ENCODE assay signal across 15 mouse cellular contexts in the genomic region with DNA sequence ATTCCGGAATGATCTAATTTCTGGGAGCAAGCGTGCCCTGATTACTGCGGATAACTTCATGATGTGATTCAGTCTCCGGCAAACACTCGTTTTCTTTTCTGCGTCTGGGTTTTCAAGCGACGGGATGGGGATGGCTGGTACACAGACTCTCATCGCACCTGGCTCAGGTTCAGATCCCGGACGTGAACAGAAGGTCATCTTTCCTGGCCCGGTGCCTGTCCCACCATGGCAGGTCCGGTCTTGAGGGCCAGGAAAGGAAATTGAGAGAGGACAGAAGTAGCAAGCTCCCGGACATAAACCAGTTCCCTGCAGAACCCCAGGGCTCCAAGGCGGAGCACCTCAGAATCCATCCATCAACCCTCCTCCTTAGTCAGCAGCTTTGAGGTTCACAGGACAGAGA. TPM values are rescaled to one million over a fixed set of nuclear protein-coding genes. Genes with fewer than 3 reads are reported as not detected.
DNase-seq lines count a peak whose midpoint lies in the region; ATAC-seq and TF ChIP-seq lines count a peak whose summit lies in the region.
"Had no signal": no experiment of that assay in that cellular context is flagged by ENCODE, and none has a peak within 500 bp of the region (broad histone marks: within the 10 kb centered on the region; RNA-seq: fewer than 3 reads in every experiment).

No protein-coding gene starts in this region.

- H3K27me3 ChIP-seq in neural tube, embryonic 12.5 days (replicated peaks) = no peaks in the 10 kb centered on the region
- no peaks in the 10 kb centered on the region for H3K27me3 ChIP-seq in hindbrain, postnatal 0 days (ENCODE audit: insufficient read depth, low read length)
- H3K27me3 ChIP-seq: liver, embryonic 15.5 days had no signal

- no peak overlapping the region for H3K4me2 ChIP-seq in neural tube, embryonic 12.5 days (replicated peaks)
- H3K4me2 ChIP-seq in hindbrain, postnatal 0 days (ENCODE audit: low read depth, low read length) = no peak overlapping the region
- H3K4me2 ChIP-seq: heart, embryonic 12.5 days; liver, embryonic 15.5 days had no signal

- H3K4me1 ChIP-seq in neural tube, embryonic 12.5 days = peaks cover 27% of the 10 kb centered on the region
- H3K4me1 ChIP-seq in hindbrain, postnatal 0 days (ENCODE audit: insufficient read depth, low read length) = peaks cover 12% of the 10 kb centered on the region; the same call in 1 of the 2 replicates
- H3K4me1 ChIP-seq: heart, embryonic 12.5 days; liver, embryonic 15.5 days had no signal

- H3K9ac ChIP-seq in neural tube, embryonic 12.5 days = no peak overlapping the region
- H3K9ac ChIP-seq in hindbrain, postnatal 0 days (replicated peaks; ENCODE audit: low read length) = no peak overlapping the region
- H3K9ac ChIP-seq: heart, embryonic 12.5 days; liver, embryonic 15.5 days had no signal

- no peaks in the 10 kb centered on the region for H3K9me3 ChIP-seq in neural tube, embryonic 12.5 days
- H3K9me3 ChIP-seq in hindbrain, postnatal 0 days (ENCODE audit: low read length) = no peaks in the 10 kb centered on the region
- H3K9me3 ChIP-seq: heart, embryonic 12.5 days; liver, embryonic 15.5 days had no signal

- peak overlapping the region; percentile 62; the same call in 1 of the 2 replicates for H3K27ac ChIP-seq in neural tube, embryonic 12.5 days
- H3K27ac ChIP-seq in hindbrain, postnatal 0 days = peak overlapping the region; percentile 56
- H3K27ac ChIP-seq: liver, embryonic 15.5 days; macrophage had no signal

- no peak for DNase-seq in neural tube, embryonic 10.5 days (ENCODE audit: extremely low spot score, low spot score)
- DNase-seq in cerebellum, postnatal 36 days = peak; percentile 99 to 100
- DNase-seq in hindbrain, postnatal 0 days (ENCODE audit: low spot score) = no peak
- DNase-seq in retina, postnatal 1 day = no peak
- no peak for DNase-seq in right cerebral cortex, postnatal 36 days (ENCODE audit: low spot score in 2 of 2)
- DNase-seq in heart, adult 9 months (ENCODE audit: low spot score in 2 of 2) = no peak
- DNase-seq: gastrocnemius, postnatal 14 days; thymus, postnatal 14 days had no signal

- no peak for TF ChIP-seq CTCF in hindbrain, postnatal 0 days (IDR thresholded peaks at IDR 0.05; ENCODE audit: low read depth)

- no peak for ATAC-seq in neural tube, embryonic 12.5 days (ENCODE audit: low FRiP score, low read depth)
- ATAC-seq in hindbrain, postnatal 0 days = no peak
- ATAC-seq: CD4-positive, CD25-positive, alpha-beta regulatory T cell, adult 4 months had no signal

- H3K36me3 ChIP-seq in neural tube, embryonic 12.5 days = no peaks in the 10 kb centered on the region
- H3K36me3 ChIP-seq in hindbrain, postnatal 0 days (ENCODE audit: insufficient read depth, low read length) = no peaks in the 10 kb centered on the region
- H3K36me3 ChIP-seq: heart, embryonic 12.5 days; liver, embryonic 15.5 days had no signal

- 88% methylated on average over 15 of the region's 15 CpGs for WGBS in neural tube, embryonic 12.5 days
- WGBS in hindbrain, postnatal 0 days = 58% methylated on average over 15 of the region's 15 CpGs

- H3K4me3 ChIP-seq in neural tube, embryonic 12.5 days = no peak overlapping the region
- H3K4me3 ChIP-seq in hindbrain, postnatal 0 days (ENCODE audit: low read length) = no peak overlapping the region
- H3K4me3 ChIP-seq: heart, embryonic 12.5 days; liver, embryonic 15.5 days; myocyte had no signal

RNA-seq across cellular contexts. Expression of a gene that starts 19.9 kb away (rescaled TPM):
- polyA plus RNA-seq in neural tube, embryonic 12.5 days (2016; fragmentation: Nextera tagmentation; extraction: Ambion mirVana) = 44.8 and 52.6 TPM in 2 replicates
- total RNA-seq in hindbrain, postnatal 0 days (2014; rRNA removed) = 50.0 and 52.6 TPM in 2 replicates
- 75.5 and 76.8 TPM in 2 replicates for polyA plus RNA-seq in hindbrain, postnatal 0 days (2015; fragmentation: Nextera tagmentation; extraction: Ambion mirVana)
- total RNA-seq: hematopoietic stem cell, adult 5-6 weeks had no signal
- polyA plus RNA-seq: CD4-positive, CD25-positive, alpha-beta regulatory T cell, adult 4 months; macrophage; myocyte had no signal

Comparison
In these comparisons a context has a peak if more than half of its experiments do, and no peak if none do; other contexts are left out.
1. DNase-seq: peak in cerebellum, postnatal 36 days (2 of 2); none in neural tube, embryonic 10.5 days (single experiment), hindbrain, postnatal 0 days (single experiment), retina, postnatal 1 day (single experiment), right cerebral cortex, postnatal 36 days (0 of 2) and heart, adult 9 months (0 of 2).